23 mouse cellular contexts compared by ENCODE assay signal in the genomic region with DNA sequence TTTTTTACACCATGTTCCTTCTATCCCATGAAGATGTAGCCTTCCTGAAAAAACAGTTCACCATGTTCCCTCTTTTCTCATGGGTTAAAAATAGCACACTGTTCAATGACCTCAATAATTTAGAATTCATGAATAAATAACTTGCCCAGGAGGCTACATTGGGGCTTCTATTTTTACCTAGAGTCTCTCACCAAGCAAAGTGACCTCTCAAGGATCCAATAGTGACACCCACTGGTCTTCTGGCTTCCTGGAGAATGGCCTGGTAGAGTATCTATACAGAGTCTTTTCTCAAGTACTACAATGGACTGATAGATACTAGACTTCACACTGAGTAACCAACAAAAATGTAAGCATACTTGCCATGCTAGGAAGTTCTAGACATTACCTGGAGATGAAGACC.
"Had no signal": no experiment of that assay in that cellular context is flagged by ENCODE, and none has a peak within 500 bp of the region (broad histone marks: within the 10 kb centered on the region; RNA-seq: fewer than 3 reads in every experiment).

No protein-coding gene starts in this region.

- H3K27ac ChIP-seq: kidney, postnatal 0 days; layer of hippocampus, adult 2 months; limb, embryonic 10.5 days; limb, embryonic 13.5 days; liver, embryonic 12.5 days; liver, embryonic 15.5 days; lung, embryonic 15.5 days; midbrain, embryonic 10.5 days; midbrain, embryonic 13.5 days; neural tube, embryonic 13.5 days; stomach, embryonic 15.5 days had no signal

- H3K27me3 ChIP-seq: limb, embryonic 13.5 days; liver, embryonic 12.5 days; liver, embryonic 15.5 days; lung, embryonic 15.5 days; megakaryocyte, embryonic 14.5 days; midbrain, embryonic 13.5 days; neural tube, embryonic 13.5 days; stomach, embryonic 15.5 days had no signal

- H3K4me3 ChIP-seq: layer of hippocampus, adult 2 months; limb, embryonic 10.5 days; limb, embryonic 13.5 days; liver, embryonic 12.5 days; liver, embryonic 15.5 days; lung, embryonic 15.5 days; megakaryocyte, embryonic 14.5 days; midbrain, embryonic 10.5 days; midbrain, embryonic 13.5 days; myocyte; neural tube, embryonic 13.5 days; stomach, embryonic 15.5 days had no signal

- DNase-seq: kidney, postnatal 25 days; layer of hippocampus, adult 9-11 months; liver; lung, adult 18-20 months; lung, postnatal 10 days; lung, postnatal 36 days; retina, postnatal 1 day; right cerebral cortex, postnatal 25 days; spleen, adult 18-20 months; thymus, postnatal 4 days had no signal

- H3K9me3 ChIP-seq: limb, embryonic 10.5 days; limb, embryonic 13.5 days; liver, embryonic 12.5 days; liver, embryonic 15.5 days; lung, embryonic 15.5 days; megakaryocyte, embryonic 14.5 days; midbrain, embryonic 10.5 days; midbrain, embryonic 13.5 days; neural tube, embryonic 13.5 days; stomach, embryonic 15.5 days had no signal

- H3K4me1 ChIP-seq: limb, embryonic 10.5 days; limb, embryonic 13.5 days; liver, embryonic 12.5 days; liver, embryonic 15.5 days; lung, embryonic 15.5 days; megakaryocyte, embryonic 14.5 days; midbrain, embryonic 10.5 days; midbrain, embryonic 13.5 days; neural tube, embryonic 13.5 days; stomach, embryonic 15.5 days had no signal

- H3K36me3 ChIP-seq: limb, embryonic 10.5 days; limb, embryonic 13.5 days; liver, embryonic 12.5 days; liver, embryonic 15.5 days; lung, embryonic 15.5 days; midbrain, embryonic 10.5 days; midbrain, embryonic 13.5 days; neural tube, embryonic 13.5 days; stomach, embryonic 15.5 days had no signal
